Mouse (Mus musculus): ENCODE data around the gene Cttnbp2nl.

DNA sequence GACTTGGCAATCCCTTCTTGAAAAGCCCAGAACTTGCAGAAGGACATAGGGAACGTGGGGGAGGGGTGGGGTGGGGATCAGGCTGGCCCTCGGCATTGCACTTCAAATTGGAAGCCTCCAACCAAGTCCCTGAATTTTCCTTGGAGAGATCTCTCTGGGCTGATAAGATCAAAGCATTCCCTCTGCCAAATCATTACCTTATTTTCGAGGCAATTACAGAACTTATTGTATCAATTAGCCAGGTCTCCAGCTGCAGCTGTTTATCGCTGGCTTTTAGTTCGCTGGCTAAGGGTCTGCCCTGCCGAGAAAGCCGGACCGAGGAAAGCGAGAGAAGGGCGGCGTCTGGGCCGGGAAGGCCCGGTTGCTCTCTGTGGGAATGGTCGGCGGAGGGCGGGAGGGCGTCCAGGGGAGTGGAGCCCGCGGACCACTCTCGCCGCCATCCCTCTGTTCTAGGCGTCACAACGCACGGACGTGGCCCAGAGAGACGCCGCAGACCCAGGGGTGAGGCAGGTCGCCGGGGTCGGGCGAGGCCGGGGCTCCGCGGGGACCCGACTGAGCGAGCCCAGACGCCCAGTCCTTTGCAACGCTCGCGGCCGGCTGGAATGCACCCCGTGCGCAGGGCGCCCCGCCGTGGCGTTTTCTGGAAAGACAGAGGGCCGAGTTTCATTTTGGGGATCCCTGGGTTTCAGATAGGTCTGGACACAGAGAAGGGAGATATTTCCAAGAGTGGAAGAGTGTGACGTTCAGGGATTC lies 85.2 kb downstream of the Cttnbp2nl start:
- TF ChIP-seq CTCF (IDR thresholded peaks at IDR 0.05; ENCODE audit: low read depth, low read length) = no peak
- no peak for TF ChIP-seq TAL1 (conservative IDR thresholded peaks at IDR 0.05; ENCODE audit: low read depth, low read length)
- no peak for TF ChIP-seq GATA1 (IDR thresholded peaks at IDR 0.05; ENCODE audit: borderline replicate concordance, low read length)
